Mouse (Mus musculus) kidney, adult 2 months (tissue): ENCODE data around the gene Cyp2w1. TPM values are rescaled to one million over a fixed set of nuclear protein-coding genes. Genes with fewer than 3 reads are reported as not detected.
A peak's percentile ranks its signal among the peaks of the same experiment; 100 is the strongest.

Source experiments
- DNase-seq: peaks from one replicate; pipeline ENCODE4 v3.0.0; 2021
- H3K27ac ChIP-seq: fragments of 200-500 bp; 2 replicates; pipeline ENCODE4 v1.5.1; 2012; ENCODE audit warnings: low read depth, low read length, control low read depth, inconsistent platforms; ENCODE audit not compliant: insufficient read depth
- H3K27me3 ChIP-seq: fragments of 200-500 bp; replicated peaks from 2 replicates; pipeline ENCODE4 v1.6.1; 2012; ENCODE audit warnings: mild to moderate bottlenecking, moderate library complexity, low read length, inconsistent platforms; ENCODE audit not compliant: control insufficient read depth, insufficient read depth
- H3K36me3 ChIP-seq: fragments of 200-500 bp; 2 replicates; pipeline ENCODE4 v1.6.1; 2012; ENCODE audit warnings: mild to moderate bottlenecking, moderate library complexity, low read length, inconsistent platforms; ENCODE audit not compliant: control insufficient read depth, insufficient read depth
- H3K4me1 ChIP-seq: fragments of 200-500 bp; 2 replicates; pipeline ENCODE4 v1.6.1; 2011; ENCODE audit warnings: low read length; ENCODE audit not compliant: control insufficient read depth, insufficient read depth
- H3K4me3 ChIP-seq: fragments of 200-500 bp; 2 replicates; pipeline ENCODE4 v1.5.1; 2011; ENCODE audit warnings: mild to moderate bottlenecking, low read depth, low read length, control low read depth; ENCODE audit not compliant: insufficient read depth
- CTCF ChIP-seq: fragments of 200-500 bp; conservative IDR thresholded peaks from 2 replicates; pipeline ENCODE4 v1.5.1; 2011; ENCODE audit warnings: low read depth, mild to moderate bottlenecking, control low read depth, low read length, moderate library complexity, mixed read lengths; ENCODE audit not compliant: insufficient read depth, insufficient read length
- POLR2A ChIP-seq: fragments of 200-500 bp; IDR thresholded peaks from one replicate; pipeline ENCODE4 v1.6.1; 2011; ENCODE audit warnings: low read depth, low read length, control low read depth
- WGBS: fragments of 180-500 bp; shearing (Covaris S2); methylation state at CpG from one replicate; pipeline ENCODE4 v1.1.7; 2018; 5-methylcytosine and 5-hydroxymethylcytosine counted together
- polyA plus RNA-seq: library from polyadenylated mRNA; depleted of rRNA; stranded (reverse); fragments of >200 nt; gene quantifications from 2 replicates; pipeline ENCODE4 v1.2.3, GENCODE M21; 2012

Cyp2w1 gene
- polyA plus RNA-seq, 1 experiment: not detected

- H3K27me3 ChIP-seq: no peaks in the 10 kb centered on the region
- H3K4me1 ChIP-seq: peaks cover 27% of the 10 kb centered on the region
- H3K27ac ChIP-seq: peak overlapping the region; percentile 18
- TF ChIP-seq CTCF: no peak
- no peak for TF ChIP-seq POLR2A
- WGBS: 36% methylated on average over 11 of the region's 11 CpGs
- H3K4me3 ChIP-seq: no peak overlapping the region
- H3K36me3 ChIP-seq: no peaks in the 10 kb centered on the region
- no peak for DNase-seq
Measured at GRCm38 (mm10) chr5:139391309-139391990, 39.0 kb downstream of the Cyp2w1 start.

- Histone ChIP-seq H3K36me3 (no peaks in the 10 kb centered on the region), H3K27me3 (no peaks in the 10 kb centered on the region), H3K27ac (no peak overlapping the region), H3K4me3 (no peak overlapping the region), H3K4me1 (peaks cover 24% of the 10 kb centered on the region)
- DNase-seq: no peak
- 86% methylated on average over 37 of the region's 37 CpGs for WGBS
- TF ChIP-seq POLR2A (no peak), CTCF (no peak)
Measured at GRCm38 (mm10) chr5:139392219-139393196, 40.1 kb downstream of the Cyp2w1 start.

DNA sequence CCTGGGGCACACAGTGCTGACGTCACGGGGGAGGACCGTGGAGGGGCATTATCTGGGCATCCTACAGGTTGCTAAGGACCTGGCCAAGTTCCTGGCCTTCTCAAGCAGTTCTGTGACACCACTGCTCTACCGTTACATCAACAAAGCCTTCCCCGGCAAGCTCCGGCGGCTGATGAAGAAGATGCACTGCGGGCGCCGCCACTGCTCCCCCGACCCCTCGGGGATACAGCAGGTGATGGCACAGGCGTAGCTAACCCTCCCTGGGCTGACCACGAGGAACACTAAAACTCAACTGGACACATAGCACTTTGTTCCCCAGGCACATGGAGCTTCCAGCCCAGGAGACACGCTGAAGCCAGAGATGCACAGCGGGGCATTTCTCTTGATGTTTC is 40.8 kb downstream of the Cyp2w1 start:
- H3K4me1 ChIP-seq: peaks cover 21% of the 10 kb centered on the region
- TF ChIP-seq POLR2A (no peak), CTCF (no peak)
- DNase-seq: no peak
- H3K4me3 ChIP-seq: no peak overlapping the region
- no peaks in the 10 kb centered on the region for H3K27me3 ChIP-seq
- WGBS: 88% methylated on average over 16 of the region's 16 CpGs
- H3K36me3 ChIP-seq: no peaks in the 10 kb centered on the region
- H3K27ac ChIP-seq: no peak overlapping the region

GRCm38 (mm10) chr5:139394399-139394798 is 42.0 kb downstream of the Cyp2w1 start:
- DNase-seq: no peak
- 47% methylated on average over 7 of the region's 7 CpGs for WGBS
- TF ChIP-seq CTCF (no peak), POLR2A (no peak)
- no peak overlapping the region for H3K27ac ChIP-seq
- H3K36me3 ChIP-seq: no peaks in the 10 kb centered on the region
- no peak overlapping the region for H3K4me3 ChIP-seq
- H3K4me1 ChIP-seq: peaks cover 14% of the 10 kb centered on the region
- no peaks in the 10 kb centered on the region for H3K27me3 ChIP-seq

DNA sequence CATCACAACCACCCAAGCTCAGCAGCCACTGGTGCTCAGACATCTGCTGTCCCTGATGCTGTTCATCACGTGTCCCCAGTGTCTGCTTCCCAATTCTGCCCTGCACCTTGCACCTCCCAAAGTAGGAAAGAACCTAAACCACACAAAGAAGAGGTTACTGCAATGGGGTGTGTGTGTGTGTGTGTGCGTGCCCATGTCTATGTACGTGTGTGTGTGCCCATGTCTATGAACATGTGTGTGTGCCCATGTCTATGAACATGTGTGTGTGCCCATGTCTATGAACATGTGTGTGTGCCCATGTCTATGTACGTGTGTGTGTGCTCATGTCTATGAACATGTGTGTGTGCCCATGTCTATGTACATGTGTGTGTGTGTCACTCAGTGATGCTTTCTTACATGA is 43.1 kb downstream of the Cyp2w1 start:
- no peak overlapping the region for H3K27ac ChIP-seq
- WGBS: 88% methylated on average over 4 of the region's 4 CpGs
- no peak for DNase-seq
- no peaks in the 10 kb centered on the region for H3K27me3 ChIP-seq
- TF ChIP-seq POLR2A: no peak
- no peak for TF ChIP-seq CTCF
- H3K4me3 ChIP-seq: no peak overlapping the region
- peaks cover 11% of the 10 kb centered on the region; the same call in 1 of the 2 replicates for H3K4me1 ChIP-seq
- H3K36me3 ChIP-seq: no peaks in the 10 kb centered on the region

GRCm38 (mm10) chr5:139397359-139397916 is 45.0 kb downstream of the Cyp2w1 start:
- Histone ChIP-seq H3K27me3 (no peaks in the 10 kb centered on the region), H3K4me1 (peaks cover 11% of the 10 kb centered on the region; the same call in 1 of the 2 replicates), H3K27ac (no peak overlapping the region), H3K4me3 (no peak overlapping the region), H3K36me3 (no peaks in the 10 kb centered on the region)
- no peak for DNase-seq
- 80% methylated on average over 4 of the region's 4 CpGs for WGBS
- TF ChIP-seq POLR2A (no peak), CTCF (no peak)
